Mouse (Mus musculus): Measurements from ENCODE around the gene Cass4. TPM values are rescaled to one million over a fixed set of nuclear protein-coding genes. Genes with fewer than 3 reads are reported as not detected.

The Cass4 gene
- polyA plus RNA-seq, 1 experiment from 2014 or later = 0.31 TPM

DNA sequence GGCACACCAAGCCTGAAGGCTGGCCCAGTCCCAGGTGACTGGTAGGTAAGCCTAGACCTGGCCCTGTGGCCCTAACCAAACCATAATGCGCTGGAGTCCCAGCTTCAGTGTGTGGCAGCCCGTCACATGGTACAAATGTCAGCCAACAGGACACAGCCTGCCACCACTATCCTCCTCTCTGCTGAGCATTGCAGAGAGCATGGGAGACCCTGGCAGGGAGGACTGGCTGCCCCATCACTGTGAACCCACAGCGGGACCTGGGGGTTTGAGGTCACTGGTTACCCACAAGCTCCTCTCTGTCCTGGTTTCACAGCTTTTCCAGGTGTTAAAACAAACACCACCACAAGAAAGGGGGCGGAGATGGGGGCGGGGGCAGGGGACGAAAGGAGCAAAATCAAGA is 3.3 kb upstream of the Cass4 start:
- no peaks in the 10 kb centered on the region for H3K9me3 ChIP-seq
- H3K4me2 ChIP-seq = no peak overlapping the region
- H3K36me3 ChIP-seq = no peaks in the 10 kb centered on the region
- H3K4me3 ChIP-seq (replicated peaks) = no peak overlapping the region
- no peak; the same call in 1 of the 2 replicates for ATAC-seq (ENCODE audit: insufficient number of reproducible peaks, insufficient read depth, low FRiP score, low TSS enrichment, low read depth)
- 17% methylated on average over 6 of the region's 6 CpGs for WGBS
- H3K9ac ChIP-seq (replicated peaks) = no peak overlapping the region
- no peak overlapping the region for H3K27ac ChIP-seq
- H3K27me3 ChIP-seq = peaks cover 15% of the 10 kb centered on the region
- H3K4me1 ChIP-seq (replicated peaks) = no peaks in the 10 kb centered on the region

DNA sequence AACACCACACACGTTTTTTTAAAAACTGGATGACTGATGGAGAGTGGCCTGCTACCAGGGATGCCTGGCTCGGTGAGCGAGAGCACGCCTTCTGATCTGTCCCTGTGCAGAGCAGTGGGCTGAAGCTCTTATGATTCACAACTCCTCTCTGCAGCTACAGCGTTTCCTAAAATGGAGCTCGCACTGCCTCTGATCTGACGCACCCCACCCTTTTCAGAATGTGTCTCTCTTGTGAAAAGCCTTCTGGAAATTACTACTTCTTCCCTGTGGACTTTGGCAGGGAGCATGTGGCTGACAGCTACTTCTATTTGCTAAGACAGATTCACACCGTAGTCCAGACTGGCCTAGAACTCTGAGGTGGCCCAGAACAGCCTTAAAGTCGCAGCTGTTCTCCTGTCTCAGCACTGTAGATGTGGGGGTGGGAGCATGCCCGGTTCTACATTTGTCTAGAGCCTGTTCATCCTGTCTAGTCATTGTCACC is 1.5 kb upstream of the Cass4 start:
- H3K9me3 ChIP-seq = no peaks in the 10 kb centered on the region
- no peaks in the 10 kb centered on the region for H3K4me1 ChIP-seq (replicated peaks)
- no peaks in the 10 kb centered on the region for H3K36me3 ChIP-seq
- H3K27me3 ChIP-seq = peaks cover 15% of the 10 kb centered on the region
- H3K4me3 ChIP-seq (replicated peaks) = no peak overlapping the region
- no peak for ATAC-seq (ENCODE audit: insufficient number of reproducible peaks, insufficient read depth, low FRiP score, low TSS enrichment, low read depth)
- WGBS = 72% methylated on average over 10 of the region's 10 CpGs
- no peak overlapping the region for H3K4me2 ChIP-seq
- H3K9ac ChIP-seq (replicated peaks) = no peak overlapping the region
- H3K27ac ChIP-seq = no peak overlapping the region

DNA sequence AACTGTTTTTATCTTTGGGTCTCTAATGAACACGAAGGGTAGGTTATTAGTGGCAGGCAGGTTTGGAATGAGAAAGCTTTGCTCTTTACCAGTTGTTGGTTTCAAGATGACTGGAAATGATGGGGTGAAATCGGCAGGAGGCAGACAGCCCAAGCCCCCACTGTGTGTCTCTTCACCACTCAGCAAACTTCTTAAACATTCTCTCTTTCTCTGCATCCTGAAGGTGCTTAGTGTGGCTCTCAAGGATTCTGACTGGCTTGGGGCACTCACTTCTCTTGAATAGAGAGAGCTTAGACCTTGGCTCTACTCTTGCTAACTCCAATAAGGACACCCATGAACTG is 428 bp downstream of the Cass4 start:
- 69% methylated on average over 2 of the region's 2 CpGs for WGBS
- H3K9me3 ChIP-seq = no peaks in the 10 kb centered on the region
- peaks cover 15% of the 10 kb centered on the region for H3K27me3 ChIP-seq
- H3K36me3 ChIP-seq = no peaks in the 10 kb centered on the region
- no peak overlapping the region for H3K27ac ChIP-seq
- ATAC-seq (ENCODE audit: insufficient number of reproducible peaks, insufficient read depth, low FRiP score, low TSS enrichment, low read depth) = no peak
- no peaks in the 10 kb centered on the region for H3K4me1 ChIP-seq (replicated peaks)
- H3K9ac ChIP-seq (replicated peaks) = no peak overlapping the region
- H3K4me3 ChIP-seq (replicated peaks) = no peak overlapping the region
- H3K4me2 ChIP-seq = no peak overlapping the region

DNA sequence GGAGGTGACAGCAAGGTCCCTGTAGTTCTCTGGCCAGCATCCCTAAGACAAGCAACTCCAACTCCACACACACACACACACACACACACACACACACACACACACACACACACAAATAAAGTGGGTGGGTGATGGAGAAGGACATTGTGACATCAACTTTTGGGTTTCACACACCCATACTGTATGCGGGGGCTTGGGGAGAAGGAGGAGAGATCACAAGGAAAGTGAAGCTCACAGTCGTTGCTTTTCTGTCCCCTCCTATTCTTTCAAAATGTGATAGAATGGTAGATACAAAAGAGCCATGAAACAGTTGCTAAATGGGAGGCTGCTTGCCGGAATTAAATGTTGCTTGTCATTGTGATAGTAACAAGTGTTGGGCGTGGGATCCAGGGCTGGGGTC is 1.1 kb downstream of the Cass4 start:
- ATAC-seq (ENCODE audit: insufficient number of reproducible peaks, insufficient read depth, low FRiP score, low TSS enrichment, low read depth) = no peak
- Histone ChIP-seq H3K9ac (replicated peaks) (no peak overlapping the region), H3K36me3 (no peaks in the 10 kb centered on the region), H3K27ac (no peak overlapping the region), H3K9me3 (no peaks in the 10 kb centered on the region), H3K4me3 (replicated peaks) (no peak overlapping the region), H3K27me3 (peaks cover 18% of the 10 kb centered on the region), H3K4me2 (no peak overlapping the region), H3K4me1 (replicated peaks) (no peaks in the 10 kb centered on the region)
- WGBS = 78% methylated on average over 4 of the region's 4 CpGs

DNA sequence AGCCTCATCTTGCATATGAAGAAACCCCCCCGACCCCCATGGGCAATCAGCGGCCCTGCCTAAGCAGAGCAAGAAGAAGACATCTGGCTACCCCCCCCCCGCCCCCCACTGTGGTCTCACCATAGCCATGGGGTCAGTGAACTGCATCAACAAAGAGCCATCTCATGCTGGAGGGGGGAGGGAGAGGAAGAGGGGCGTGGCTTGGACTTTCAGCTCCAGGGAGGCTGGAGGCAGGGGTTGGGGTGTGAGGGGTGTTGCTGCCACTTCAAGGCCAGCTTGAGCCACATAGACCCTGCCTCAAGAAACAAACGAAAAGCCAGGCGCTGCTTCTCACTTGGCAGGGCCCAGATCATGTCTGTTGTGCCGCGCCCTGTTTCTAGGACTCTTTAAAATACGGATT is 2.4 kb downstream of the Cass4 start:
- WGBS = 42% methylated on average over 9 of the region's 9 CpGs
- Histone ChIP-seq H3K27me3 (peaks cover 19% of the 10 kb centered on the region), H3K4me1 (replicated peaks) (no peaks in the 10 kb centered on the region), H3K36me3 (no peaks in the 10 kb centered on the region), H3K27ac (no peak overlapping the region), H3K9me3 (no peaks in the 10 kb centered on the region), H3K4me3 (replicated peaks) (no peak overlapping the region), H3K9ac (replicated peaks) (no peak overlapping the region), H3K4me2 (no peak overlapping the region)
- no peak for ATAC-seq (ENCODE audit: insufficient number of reproducible peaks, insufficient read depth, low FRiP score, low TSS enrichment, low read depth)

DNA sequence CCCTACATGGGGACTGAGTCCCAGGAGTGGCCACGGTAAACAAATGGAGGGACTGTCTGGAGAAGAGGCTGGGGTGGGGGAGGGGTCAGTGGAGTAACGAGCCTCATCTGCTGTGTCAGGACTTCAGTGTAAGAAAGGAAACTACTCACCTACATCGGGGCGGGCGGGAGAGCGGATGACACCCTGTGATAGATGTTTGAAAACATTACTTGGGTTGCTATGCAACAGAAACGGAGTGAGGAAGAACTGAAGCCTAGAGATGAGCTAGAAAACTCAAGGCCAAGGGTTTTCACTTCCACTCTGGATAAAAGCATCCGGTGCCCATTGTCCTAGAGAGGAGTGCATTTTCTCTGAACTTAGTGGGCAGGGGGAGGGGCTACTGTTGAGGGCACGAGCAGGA is 6.3 kb downstream of the Cass4 start:
- H3K27me3 ChIP-seq = peaks cover 9% of the 10 kb centered on the region; the same call in 1 of the 2 replicates
- H3K36me3 ChIP-seq = no peaks in the 10 kb centered on the region
- no peak overlapping the region for H3K27ac ChIP-seq
- H3K4me2 ChIP-seq = no peak overlapping the region
- H3K4me3 ChIP-seq (replicated peaks) = no peak overlapping the region
- no peaks in the 10 kb centered on the region for H3K9me3 ChIP-seq
- ATAC-seq (ENCODE audit: insufficient number of reproducible peaks, insufficient read depth, low FRiP score, low TSS enrichment, low read depth) = no peak
- no peak overlapping the region for H3K9ac ChIP-seq (replicated peaks)
- no peaks in the 10 kb centered on the region for H3K4me1 ChIP-seq (replicated peaks)
- WGBS = 60% methylated on average over 9 of the region's 9 CpGs

DNA sequence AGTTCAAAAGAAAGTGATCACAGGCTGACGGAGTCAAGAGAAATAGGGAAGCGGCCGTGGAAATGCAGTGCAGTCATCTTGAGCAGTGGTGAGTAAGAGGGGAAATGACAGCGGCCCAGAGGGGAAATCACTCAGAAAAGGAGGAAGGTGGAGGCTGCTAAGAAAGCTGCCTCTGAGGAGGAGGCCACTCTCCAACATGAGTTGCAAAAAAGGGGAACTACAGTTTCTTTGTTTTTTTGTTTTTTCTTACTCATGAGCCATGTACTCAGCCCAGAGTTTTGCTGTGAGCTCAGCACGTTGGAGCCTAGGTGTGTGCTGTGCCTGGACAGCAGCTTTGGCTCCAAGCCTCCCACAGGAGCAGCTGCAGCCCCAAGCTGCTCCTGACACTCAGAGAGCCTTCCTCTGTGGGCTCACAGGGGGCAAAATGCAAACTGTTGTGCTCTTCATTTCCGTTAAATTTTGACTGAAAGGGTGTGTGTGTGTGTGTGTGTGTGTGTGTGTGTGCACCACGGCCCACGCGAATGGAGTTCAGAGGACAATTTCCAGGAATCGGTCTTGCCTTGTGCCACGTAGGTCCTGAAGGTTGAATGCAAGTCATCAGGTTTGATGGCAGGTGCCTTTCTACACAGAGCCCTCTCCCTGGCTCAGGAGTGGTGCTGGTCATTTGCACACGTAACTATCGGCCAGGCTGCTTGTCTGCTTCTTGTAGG is 7.7 kb downstream of the Cass4 start:
- Histone ChIP-seq H3K9me3 (no peaks in the 10 kb centered on the region), H3K4me1 (replicated peaks) (no peaks in the 10 kb centered on the region), H3K4me3 (replicated peaks) (no peak overlapping the region), H3K4me2 (no peak overlapping the region), H3K9ac (replicated peaks) (no peak overlapping the region), H3K27me3 (0 out of 2 replicates have a peak, but pooled peaks cover 9% of the 10 kb centered on the region), H3K27ac (0 out of 2 replicates have a peak overlapping the region, but pooled peaks have one; percentile 23), H3K36me3 (no peaks in the 10 kb centered on the region)
- 63% methylated on average over 13 of the region's 13 CpGs for WGBS
- ATAC-seq (ENCODE audit: insufficient number of reproducible peaks, insufficient read depth, low FRiP score, low TSS enrichment, low read depth) = no peak

DNA sequence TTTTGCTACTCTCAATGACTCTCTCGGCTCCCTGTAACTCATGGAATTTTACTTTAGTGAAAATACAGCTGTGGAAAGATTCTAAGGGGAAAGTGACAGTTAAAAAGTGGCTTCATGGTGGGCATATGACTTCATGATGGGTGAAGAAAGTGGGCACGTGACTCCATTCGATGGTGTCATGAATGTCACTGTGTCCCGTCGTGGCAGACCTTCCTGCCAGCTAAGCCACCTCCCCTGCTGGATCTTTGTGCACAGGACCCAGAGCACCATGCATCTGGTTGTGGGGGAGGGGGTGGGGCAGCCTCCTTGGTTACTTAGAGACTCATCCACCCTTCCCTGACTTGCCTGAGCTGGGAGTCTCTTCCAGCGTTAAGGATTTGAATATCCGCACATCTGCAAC is 10.6 kb downstream of the Cass4 start:
- Histone ChIP-seq H3K9ac (replicated peaks) (no peak overlapping the region), H3K27ac (no peak overlapping the region), H3K36me3 (no peaks in the 10 kb centered on the region), H3K4me3 (replicated peaks) (no peak overlapping the region), H3K27me3 (0 out of 2 replicates have a peak, but pooled peaks cover 12% of the 10 kb centered on the region), H3K9me3 (no peaks in the 10 kb centered on the region), H3K4me2 (no peak overlapping the region), H3K4me1 (replicated peaks) (no peaks in the 10 kb centered on the region; the same call in 1 of the 2 replicates)
- 69% methylated on average over 7 of the region's 7 CpGs for WGBS
- no peak for ATAC-seq (ENCODE audit: insufficient number of reproducible peaks, insufficient read depth, low FRiP score, low TSS enrichment, low read depth)

DNA sequence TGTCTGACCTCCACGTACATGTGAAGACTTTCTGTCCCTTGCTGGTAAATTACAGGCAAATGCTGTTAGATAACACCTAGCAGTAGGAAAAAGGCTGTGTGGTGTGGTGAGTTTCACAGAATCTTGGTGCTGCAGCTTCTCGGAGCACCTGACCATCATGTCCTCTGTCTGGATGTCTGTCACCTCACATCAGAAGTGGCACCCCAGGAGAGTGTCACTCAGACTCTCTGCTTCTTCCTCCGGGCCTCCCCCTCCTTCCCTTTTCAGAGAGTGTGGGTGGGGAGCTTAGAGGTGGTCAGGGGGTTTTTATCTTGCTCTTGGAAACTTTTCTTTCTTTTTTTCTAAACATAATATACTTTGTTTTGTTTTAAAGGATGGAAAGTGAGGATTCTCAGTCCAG is 11.4 kb downstream of the Cass4 start:
- ATAC-seq (ENCODE audit: insufficient number of reproducible peaks, insufficient read depth, low FRiP score, low TSS enrichment, low read depth) = no peak
- Histone ChIP-seq H3K9me3 (no peaks in the 10 kb centered on the region), H3K4me3 (replicated peaks) (no peak overlapping the region), H3K9ac (replicated peaks) (no peak overlapping the region), H3K27me3 (0 out of 2 replicates have a peak, but pooled peaks cover 7% of the 10 kb centered on the region), H3K27ac (no peak overlapping the region), H3K4me2 (no peak overlapping the region), H3K4me1 (replicated peaks) (no peaks in the 10 kb centered on the region; the same call in 1 of the 2 replicates), H3K36me3 (no peaks in the 10 kb centered on the region)
- 62% methylated on average over 3 of the region's 3 CpGs for WGBS

DNA sequence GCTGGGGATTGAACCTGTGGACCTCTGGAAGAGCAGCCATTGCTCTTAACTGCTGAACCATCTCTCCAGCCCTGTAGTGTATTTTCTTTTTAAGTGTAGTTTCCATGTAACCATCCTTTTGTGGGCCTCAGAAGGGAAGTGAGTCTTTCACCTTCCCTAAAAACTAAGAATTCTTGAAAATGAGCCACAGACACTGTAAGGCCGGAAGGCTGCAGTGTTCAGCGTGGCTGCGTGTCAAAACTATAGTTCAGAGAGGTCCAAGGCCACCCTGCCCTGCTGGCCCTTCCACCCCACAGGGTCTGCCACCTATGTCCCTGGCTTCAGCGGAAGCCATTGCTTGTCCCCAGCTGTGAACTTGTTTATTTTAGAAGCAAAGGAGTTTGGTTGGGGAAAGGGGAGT is 12.6 kb downstream of the Cass4 start:
- no peak overlapping the region for H3K4me2 ChIP-seq
- no peak overlapping the region for H3K9ac ChIP-seq (replicated peaks)
- H3K36me3 ChIP-seq = no peaks in the 10 kb centered on the region
- H3K27me3 ChIP-seq = 0 out of 2 replicates have a peak, but pooled peaks cover 7% of the 10 kb centered on the region
- no peak for ATAC-seq (ENCODE audit: insufficient number of reproducible peaks, insufficient read depth, low FRiP score, low TSS enrichment, low read depth)
- no peaks in the 10 kb centered on the region; the same call in 1 of the 2 replicates for H3K4me1 ChIP-seq (replicated peaks)
- 78% methylated on average over 4 of the region's 4 CpGs for WGBS
- H3K27ac ChIP-seq = no peak overlapping the region
- H3K9me3 ChIP-seq = no peaks in the 10 kb centered on the region
- H3K4me3 ChIP-seq (replicated peaks) = no peak overlapping the region

DNA sequence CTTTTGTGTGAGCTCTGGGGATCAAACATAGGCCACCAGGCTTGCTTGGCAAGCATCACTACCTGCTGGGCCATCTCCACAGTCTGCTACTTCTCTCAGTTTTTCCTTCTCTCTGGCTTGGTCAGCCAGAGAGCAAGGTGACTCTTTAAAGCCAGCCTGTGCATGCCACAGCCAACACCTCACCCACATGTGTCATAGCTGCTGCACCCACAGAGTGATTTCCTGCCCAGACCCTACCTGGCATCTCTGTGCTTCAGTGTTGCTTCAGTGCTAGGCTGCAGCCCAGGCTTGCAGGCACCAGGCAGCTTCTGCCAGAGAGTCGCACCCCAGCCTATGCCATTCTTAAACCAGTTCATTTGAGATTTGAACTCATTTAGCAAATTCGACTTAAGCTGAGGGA is 13.9 kb downstream of the Cass4 start:
- H3K36me3 ChIP-seq = no peaks in the 10 kb centered on the region
- no peak overlapping the region for H3K27ac ChIP-seq
- no peak overlapping the region for H3K4me3 ChIP-seq (replicated peaks)
- no peaks in the 10 kb centered on the region for H3K9me3 ChIP-seq
- WGBS = 81% methylated on average over 2 of the region's 2 CpGs
- ATAC-seq (ENCODE audit: insufficient number of reproducible peaks, insufficient read depth, low FRiP score, low TSS enrichment, low read depth) = no peak
- 0 out of 2 replicates have a peak, but pooled peaks cover 7% of the 10 kb centered on the region for H3K27me3 ChIP-seq
- H3K4me2 ChIP-seq = no peak overlapping the region
- H3K9ac ChIP-seq (replicated peaks) = no peak overlapping the region
- H3K4me1 ChIP-seq (replicated peaks) = peaks cover 2% of the 10 kb centered on the region

DNA sequence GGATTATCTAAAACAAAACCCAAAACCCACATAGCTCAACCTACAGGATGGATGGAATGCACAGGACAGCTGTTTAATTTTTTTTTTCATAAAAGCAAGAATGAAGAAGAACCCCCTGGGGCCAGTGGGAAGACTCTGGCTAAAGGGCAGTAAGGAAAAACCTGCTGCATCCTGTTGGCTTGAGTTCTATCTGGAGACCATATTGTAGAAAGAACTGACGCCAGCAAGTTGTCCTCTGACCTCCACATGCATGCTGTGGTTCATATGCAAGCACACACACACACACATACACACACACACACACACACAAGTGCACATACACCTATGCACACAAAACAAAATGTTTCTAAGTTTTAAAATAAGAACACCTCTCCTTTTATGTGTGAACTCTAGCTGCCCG is 17.1 kb downstream of the Cass4 start:
- H3K4me2 ChIP-seq = no peak overlapping the region
- WGBS = 66% methylated on average over 2 of the region's 2 CpGs
- no peaks in the 10 kb centered on the region for H3K36me3 ChIP-seq

More for the DNA sequence above, 17.1 kb downstream of the Cass4 start:
- Histone ChIP-seq H3K4me3 (replicated peaks) (no peak overlapping the region), H3K4me1 (replicated peaks) (peaks cover 13% of the 10 kb centered on the region), H3K27ac (no peak overlapping the region), H3K27me3 (0 out of 2 replicates have a peak, but pooled peaks cover 3% of the 10 kb centered on the region), H3K9ac (replicated peaks) (no peak overlapping the region), H3K9me3 (no peaks in the 10 kb centered on the region)
- ATAC-seq (ENCODE audit: insufficient number of reproducible peaks, insufficient read depth, low FRiP score, low TSS enrichment, low read depth) = no peak
